Mouse (Mus musculus): ENCODE results near the gene Gm4565. TPM values are rescaled to one million over a fixed set of nuclear protein-coding genes. Genes with fewer than 3 reads are reported as not detected.

Gene Gm4565
- not detected in 2 replicates for polyA plus RNA-seq (2012; rRNA removed)

DNA sequence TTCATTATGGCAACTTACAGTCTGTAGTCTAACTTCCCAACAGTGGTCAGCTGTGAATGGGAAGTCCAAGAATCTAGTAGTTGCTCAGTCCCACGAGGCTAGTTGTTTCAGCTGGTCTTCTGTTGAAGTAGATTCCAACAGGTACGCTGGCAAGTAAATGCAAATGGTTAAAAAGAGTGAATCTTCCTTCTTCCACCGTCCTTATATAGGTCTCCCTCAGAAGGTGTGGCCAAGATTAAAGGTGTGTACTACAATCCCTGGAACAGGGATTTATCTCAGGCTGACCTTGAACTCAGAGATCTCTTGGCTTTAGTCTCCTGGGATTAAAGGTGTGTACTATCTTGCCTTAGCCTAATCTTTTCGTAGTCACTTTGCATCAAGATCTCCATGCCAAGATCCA lies at the start of gene Gm4565:
Gm4565 (minus strand) TSS at position 101 of the 400 bp plus-strand sequence.

DNA sequence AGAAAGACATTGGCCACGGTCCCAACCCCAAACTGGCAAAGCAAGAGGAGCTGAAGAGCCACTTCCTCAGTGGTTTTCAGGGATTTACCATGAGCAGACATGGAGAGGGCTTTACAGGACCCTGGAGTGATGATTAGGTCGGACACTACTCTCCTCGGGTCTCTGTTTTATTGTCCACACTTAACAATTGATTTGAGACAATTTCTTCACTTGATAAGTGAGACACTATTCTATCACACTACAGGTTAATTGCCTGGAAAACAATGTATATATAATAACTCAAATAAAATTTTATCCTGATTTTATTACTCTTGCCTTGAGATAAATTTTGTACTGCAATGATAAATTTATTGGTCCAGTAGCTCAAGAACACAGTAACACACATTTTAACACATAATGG lies 22.7 kb downstream of the Gm4565 start, which contains the start of gene Gm4201:
Gm4201 (minus strand) TSS at position 101 of the 400 bp plus-strand sequence.

DNA sequence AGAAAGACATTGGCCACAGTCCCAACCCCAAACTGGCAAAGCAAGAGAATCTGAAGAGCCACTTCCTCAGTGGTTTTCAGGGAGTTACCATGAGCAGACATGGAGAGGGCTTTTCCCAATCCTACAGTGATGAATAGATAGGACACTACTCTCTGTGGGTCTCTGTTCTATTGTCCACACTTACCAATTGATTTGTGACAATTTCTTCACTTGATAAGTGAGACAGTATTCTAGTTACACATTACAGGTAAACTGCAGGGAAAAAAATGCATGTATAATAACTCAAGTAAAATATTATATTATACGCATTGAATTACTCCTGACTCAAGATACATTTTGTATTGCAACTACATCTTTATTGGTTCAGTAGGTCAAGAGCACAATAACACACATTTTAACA lies 53.1 kb downstream of the Gm4565 start, which contains the start of gene Gm8677:
Gm8677 (minus strand) TSS at position 101 of the 400 bp plus-strand sequence.

Other genes starting within 250 kb of the Gm4565 start
- not detected in 2 replicates for gene Gm8660, start 217.1 kb downstream of the Gm4565 start, polyA plus RNA-seq (2012; rRNA removed)
- gene Vmn1r148, start 174.5 kb downstream of the Gm4565 start, polyA plus RNA-seq (2012; rRNA removed) = not detected in 2 replicates
- not detected in 2 replicates for gene Vmn1r149, start 149.9 kb downstream of the Gm4565 start, polyA plus RNA-seq (2012; rRNA removed)
- not detected in 2 replicates for gene Gm10665, start 124.1 kb downstream of the Gm4565 start, polyA plus RNA-seq (2012; rRNA removed)
- not detected in 2 replicates for gene Vmn1r151, start 88.4 kb downstream of the Gm4565 start, polyA plus RNA-seq (2012; rRNA removed)
- gene Vmn1r152, start 65.2 kb downstream of the Gm4565 start, polyA plus RNA-seq (2012; rRNA removed) = not detected in 2 replicates
- not detected in 2 replicates for gene Gm8677, start 53.2 kb downstream of the Gm4565 start, polyA plus RNA-seq (2012; rRNA removed)
- not detected in 2 replicates for gene Gm4201, start 22.8 kb downstream of the Gm4565 start, polyA plus RNA-seq (2012; rRNA removed)
- gene Vmn1r155, start 69.9 kb upstream of the Gm4565 start, polyA plus RNA-seq (2012; rRNA removed) = not detected in 2 replicates
- gene Gm8693, start 104.2 kb upstream of the Gm4565 start, polyA plus RNA-seq (2012; rRNA removed) = not detected in 2 replicates
- not detected in 2 replicates for gene Gm4567, start 131.6 kb upstream of the Gm4565 start, polyA plus RNA-seq (2012; rRNA removed)
- not detected in 2 replicates for gene Vmn1r157, start 173.6 kb upstream of the Gm4565 start, polyA plus RNA-seq (2012; rRNA removed)
- not detected in 2 replicates for gene Vmn1r158, start 202.7 kb upstream of the Gm4565 start, polyA plus RNA-seq (2012; rRNA removed)